Mouse (Mus musculus) liver, adult (tissue): ENCODE measurements around the gene BC030499.

ENCODE experiments used
- GATA4 ChIP-seq: IDR thresholded peaks from 2 replicates; pipeline ENCODE4 v1.6.1; 2014; ENCODE audit warnings: mild to moderate bottlenecking, low read length; ENCODE audit not compliant: insufficient replicate concordance

BC030499 gene

DNA sequence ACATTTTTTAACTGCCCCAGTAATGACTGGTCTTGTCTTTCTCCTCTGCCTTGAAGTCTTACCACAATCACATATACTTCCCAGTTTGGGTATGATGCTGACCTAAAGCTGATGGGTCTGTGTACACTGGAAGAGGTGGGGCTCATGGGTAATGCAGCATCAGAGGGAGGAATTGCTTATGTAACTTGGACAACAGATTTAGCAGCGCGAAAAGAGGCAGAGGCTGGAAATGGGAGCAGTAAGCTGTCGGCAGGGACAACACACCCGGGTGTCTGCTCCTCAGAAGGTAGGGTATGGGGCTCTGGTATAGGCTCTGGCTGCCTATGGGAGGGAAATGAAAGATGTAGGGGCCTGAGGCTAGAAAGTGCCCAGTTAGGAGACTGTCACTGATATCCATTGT lies at the start of gene BC030499:
BC030499 (plus strand) TSS at position 188 of the 400 bp plus-strand sequence.
- no peak for TF ChIP-seq GATA4

DNA sequence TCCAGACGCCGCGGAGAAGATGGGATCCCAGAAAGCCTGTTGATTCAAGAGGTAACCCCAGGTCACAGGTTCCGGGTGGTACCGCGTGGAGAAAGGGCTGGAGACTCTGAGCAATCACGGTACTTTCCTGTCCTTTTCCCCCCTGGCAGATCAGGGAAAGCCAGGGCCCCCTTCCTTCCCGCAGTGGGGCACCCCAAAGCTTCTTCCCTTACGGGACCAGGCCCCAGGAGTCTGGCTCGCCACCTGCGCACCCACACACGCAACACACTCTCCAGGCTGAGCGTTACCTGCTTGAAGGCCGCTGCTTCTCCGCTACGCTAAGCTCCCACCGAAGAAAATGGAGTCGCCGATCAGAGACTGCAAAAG lies 45.4 kb upstream of the BC030499 start:
- no peak for TF ChIP-seq GATA4

DNA sequence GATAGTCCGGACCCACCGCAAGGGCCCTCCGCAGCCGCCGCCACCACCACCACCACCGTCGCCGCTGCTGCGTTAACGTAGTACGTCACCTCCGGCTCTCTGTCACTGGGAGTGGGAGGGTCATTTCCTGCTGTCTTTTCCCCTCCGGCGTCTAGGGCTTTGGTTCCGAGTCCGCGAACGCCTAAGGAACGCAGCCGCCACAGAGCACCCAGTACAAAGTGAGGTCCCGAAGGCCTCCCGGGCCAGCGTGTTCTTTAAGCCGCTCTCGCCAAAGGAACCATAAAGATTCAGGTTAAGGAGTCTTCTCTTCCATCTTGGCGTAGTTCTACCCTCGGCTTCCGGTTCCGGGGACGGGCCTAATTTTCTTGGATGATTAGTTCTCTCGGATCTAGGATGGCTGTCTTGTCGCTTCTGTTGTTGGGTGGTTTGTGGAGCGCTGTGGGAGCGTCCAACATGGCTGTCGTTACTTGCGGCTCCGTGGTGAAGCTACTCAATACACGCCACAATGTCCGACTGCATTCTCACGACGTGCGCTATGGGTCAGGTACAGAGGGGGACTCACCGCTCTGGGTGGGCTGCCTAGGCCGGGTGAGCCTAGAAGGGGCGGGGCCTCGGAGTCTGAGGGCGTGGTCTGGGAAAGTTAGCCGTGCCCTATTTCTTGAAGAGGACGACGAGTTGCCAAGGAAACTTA lies 44.9 kb upstream of the BC030499 start, which contains the start of the genes Sdf2 and Supt6:
Sdf2 (plus strand) TSS at position 120 of the 691 bp plus-strand sequence.
Supt6 (minus strand) TSS at position 361 of the 691 bp plus-strand sequence.
- TF ChIP-seq GATA4: peak; percentile 16; the same call in 1 of the 2 replicates

DNA sequence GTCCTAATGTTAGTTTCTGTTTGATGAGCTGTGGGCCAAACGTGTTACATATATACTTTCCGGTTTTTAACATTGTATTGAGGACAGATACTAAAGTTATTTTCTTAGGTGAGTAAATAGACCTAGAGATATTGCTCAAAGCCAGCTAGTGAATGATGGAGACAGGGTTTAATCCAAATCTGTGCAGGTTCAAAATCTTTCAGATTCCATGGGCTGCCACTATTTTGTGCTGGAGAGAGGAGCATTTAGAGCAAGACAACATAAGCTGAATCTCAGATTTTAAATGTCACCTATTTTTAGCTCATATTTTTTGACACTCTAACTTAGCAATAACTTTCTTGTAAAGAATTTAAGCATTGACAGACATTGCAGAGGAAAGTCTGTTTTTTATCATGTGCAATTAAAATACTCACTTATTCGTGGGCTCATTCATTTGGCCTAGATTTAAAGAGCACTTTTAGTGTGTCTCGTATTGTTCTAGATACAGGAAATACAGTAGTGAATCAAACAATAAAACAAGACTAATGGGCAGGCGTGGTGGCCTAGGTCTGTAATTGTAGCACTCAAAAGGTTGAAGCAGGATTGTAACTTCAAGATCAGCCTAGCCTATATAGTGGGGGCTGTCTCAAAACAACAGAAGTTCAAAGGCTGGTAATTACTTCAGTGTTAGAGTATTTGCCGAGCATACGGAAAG lies 44.2 kb upstream of the BC030499 start:
- TF ChIP-seq GATA4: no peak

DNA sequence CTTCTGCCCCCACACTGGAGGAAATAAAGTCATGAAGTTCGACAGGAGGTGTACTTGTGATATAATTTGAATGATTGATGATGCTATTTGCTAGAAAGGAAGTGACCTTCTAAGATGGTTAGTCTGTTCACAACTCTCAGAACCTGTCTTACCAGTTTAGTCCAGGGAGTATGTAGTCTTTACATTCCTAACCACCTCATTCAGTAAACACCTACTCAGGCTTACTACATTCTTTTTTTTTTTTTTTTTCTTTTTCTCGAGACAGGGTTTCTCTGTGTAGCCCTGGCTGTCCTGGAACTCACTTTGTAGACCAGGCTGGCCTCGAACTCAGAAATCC lies 43.7 kb upstream of the BC030499 start:
- no peak for TF ChIP-seq GATA4

DNA sequence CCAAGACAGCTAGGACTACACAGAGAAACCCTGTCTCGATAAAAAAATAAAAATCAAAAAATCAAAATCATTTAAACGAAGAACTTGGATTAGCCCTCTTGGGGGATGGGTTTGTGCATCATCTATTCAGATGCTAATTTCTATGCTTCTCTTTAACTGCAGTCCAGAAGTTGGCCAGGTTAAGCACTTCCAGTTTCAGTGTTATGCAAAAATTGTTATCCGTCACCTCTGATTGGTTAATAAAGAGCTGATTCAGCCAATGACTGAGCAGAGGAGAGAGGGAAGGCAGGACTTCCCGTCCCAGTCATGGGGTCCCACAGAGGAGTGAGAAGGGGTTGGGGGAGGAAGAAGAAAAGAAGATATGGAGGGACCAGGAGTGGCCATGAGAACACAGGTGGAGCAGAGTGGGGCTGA lies 42.9 kb upstream of the BC030499 start:
- no peak for TF ChIP-seq GATA4

DNA sequence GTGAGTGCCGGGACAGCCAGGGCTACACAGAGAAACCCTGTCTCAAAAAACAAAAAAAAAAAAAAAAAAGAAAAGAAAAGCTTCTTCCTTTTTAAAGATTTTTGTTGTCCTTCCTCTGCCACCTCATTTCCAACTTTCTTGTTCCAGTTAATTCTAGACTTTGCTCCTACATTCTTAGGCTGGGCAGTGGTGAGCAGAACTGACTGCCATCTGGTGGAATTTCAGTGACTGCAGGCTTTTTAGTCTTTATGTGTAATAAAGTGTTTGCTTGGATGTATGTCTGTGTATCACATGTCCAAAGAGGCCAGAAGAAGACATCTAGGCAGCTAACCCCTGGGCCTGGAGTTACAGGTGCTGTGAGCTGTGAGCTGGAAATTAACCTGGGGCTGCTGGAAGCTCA lies 34.0 kb upstream of the BC030499 start:
- no peak for TF ChIP-seq GATA4

DNA sequence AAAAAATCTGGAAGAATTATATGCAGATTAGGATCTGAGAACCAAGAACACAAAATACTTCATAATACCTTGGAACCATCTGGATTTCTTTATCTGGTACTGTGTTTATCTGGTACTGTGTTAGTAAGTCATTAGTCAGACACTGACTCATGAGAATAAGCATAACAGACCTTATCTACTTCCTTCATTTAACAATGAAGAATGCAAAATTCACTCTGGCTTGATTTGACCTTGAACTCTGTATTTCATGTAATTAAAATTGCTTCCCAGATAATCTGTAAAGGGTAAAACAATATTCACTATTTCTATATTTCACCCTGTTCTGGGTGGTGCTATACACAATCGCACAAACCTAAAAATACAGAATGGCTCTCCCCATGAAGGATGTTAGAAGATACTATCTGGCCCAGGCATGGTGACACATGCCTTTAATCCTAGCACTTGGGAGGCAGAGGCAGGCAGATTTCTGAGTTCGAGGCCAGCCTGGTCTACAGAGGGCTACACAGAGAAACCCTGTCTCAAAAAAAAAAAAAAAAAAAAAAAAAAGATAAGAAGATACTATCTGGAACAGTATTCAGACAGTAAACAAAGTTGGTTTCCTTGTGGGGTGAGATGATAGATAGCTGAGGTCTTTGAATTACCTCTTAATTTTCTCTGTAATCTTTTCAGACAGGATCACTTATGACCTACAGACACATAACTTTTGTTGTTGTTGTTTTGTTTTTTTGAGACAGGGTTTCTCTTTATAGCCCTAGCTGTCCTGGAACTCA lies 30.0 kb upstream of the BC030499 start:
- no peak for TF ChIP-seq GATA4

DNA sequence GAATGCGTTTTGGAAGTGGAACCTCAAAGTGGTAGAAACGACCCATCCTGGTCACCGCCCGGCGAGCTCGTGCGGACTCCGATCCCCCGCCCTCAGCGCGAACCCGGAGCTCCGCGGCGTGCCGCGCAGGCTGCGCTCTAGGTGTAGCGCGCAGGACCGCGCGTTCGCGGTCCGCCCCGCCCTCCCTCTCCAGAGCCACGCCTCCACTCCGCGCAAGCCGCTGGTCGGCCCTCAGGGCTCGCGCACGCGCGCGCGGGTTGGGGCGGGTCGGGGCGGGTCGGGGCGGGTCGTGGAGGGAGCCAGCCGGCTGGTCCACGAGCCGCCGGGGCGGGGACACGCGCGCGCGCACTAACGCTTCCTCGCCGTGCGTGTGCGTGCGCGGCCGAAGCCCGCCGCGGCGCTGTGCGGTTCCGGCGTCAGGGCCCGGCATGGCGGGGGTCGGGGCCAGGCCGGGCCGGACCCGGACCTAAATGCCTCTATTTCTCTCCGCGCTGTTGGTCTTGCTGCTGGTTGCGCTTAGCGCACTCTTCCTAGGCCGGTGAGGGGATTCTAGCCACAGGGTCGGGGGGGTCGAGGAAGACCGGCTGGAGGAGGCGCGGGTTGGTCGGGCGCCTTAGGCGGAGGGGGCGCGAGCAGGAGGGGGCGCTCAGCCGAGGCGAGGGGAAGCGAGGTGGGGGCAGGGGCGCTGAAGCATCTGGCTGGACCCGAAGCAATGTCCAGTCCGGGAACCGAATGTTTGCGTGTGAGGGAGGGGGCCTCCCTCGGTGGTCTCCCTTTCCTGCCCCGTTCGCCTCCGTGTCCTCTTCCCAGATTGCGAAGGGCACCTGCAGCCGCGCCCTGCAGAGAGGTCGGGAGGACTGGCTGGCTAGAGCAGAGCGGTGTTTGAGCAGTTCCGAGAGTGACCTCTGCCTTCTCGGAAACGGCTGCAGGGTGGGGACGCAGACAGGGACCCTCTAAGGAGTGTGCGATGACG lies 29.0 kb upstream of the BC030499 start, which contains the start of gene 2610507B11Rik:
2610507B11Rik (plus strand) TSS at position 373 of the 973 bp plus-strand sequence.
- TF ChIP-seq GATA4: no peak; the same call in 1 of the 2 replicates

DNA sequence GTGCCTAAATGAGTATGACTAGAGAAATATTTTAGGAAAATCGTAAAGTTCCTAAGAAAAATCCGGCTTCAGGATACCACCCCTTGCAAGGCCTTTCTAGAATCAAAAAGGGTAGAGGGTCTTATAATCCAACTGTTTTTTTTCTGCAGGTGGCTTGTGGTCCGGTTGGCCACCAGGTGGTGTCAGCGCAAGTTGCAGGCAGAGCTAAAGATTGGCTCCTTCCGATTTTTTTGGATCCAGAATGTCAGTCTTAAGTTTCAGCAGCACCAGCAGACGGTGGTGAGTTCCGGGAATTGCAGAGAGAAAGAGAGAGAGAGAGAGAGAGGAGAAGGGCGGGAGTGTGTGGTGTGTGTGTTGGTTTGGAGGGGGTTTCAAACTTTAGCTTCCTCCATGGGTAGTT lies 28.1 kb upstream of the BC030499 start:
- TF ChIP-seq GATA4: no peak

DNA sequence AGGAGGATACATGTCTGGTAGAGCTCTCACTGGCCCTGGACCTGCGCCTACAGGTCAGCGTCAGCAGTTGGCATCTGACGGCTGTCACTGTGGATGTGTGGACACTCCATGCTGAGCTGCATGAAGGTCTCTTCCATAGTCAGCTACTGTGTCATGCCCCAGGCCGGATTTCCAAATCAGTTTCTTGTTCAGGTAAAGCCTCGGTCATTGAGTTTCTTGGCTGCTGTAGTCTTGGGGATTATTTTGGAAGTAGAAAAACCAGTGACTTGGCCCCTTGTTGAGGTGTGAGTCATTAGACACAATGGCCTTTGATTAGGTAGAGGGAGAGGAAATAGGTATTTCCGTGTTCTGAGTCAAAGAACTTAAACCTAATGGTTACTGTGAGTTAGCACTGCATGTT lies 25.1 kb upstream of the BC030499 start:
- no peak for TF ChIP-seq GATA4

DNA sequence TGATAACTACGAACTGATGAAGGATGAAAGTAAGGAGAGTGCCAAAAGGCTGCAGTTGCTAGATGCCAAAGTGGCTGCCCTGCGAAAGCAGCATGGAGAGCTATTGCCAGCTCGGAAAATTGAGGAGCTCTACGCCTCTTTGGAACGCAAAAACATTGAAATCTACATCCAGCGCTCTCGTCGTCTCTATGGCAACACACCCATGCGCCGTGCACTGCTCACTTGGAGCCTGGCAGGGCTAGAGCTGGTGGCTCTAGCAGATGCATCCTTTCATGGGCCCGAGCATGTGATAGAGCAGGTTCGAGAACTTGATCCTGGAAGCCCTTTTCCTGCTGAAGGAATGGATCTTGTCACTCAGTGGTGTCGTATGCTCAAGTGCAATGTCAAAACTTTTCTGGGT lies 18.7 kb upstream of the BC030499 start:
- no peak for TF ChIP-seq GATA4

DNA sequence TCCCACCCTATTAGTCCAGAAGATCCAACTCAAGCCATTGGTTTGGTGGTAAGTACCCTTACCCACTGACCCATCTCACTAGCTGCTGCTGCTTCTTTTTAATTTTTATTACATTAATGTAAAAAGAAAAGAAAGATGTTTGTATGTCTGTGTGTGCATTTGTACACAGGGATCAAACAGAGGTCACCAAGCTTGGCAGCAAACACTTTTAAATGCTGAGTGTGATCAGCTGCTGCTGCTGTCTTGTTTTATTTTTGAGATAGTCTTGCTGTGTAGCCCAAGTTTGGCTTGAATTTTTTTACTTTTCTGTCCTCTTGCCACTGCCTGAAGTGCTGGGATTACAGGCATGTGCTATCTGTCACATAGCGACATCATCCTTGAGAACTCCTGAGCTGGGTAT lies 15.0 kb upstream of the BC030499 start:
- TF ChIP-seq GATA4: no peak

DNA sequence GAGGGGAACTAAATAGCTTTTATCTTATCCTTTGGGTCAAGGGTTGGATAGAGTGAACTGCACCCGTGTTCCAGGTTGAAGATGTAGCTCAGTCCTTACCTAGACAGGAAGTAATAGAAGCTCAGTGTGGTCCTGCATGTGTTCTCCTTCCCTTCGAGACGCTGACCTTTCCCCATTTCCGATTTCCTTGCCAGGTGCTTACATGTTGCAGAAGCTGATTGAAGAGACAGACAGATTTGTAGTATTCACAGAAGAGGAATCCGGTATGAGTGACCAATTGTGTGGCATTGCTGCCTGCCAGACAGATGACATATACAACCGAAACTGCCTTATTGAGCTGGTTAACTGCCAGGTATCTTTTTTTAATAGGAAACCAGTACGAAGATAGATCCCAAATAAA lies 11.8 kb upstream of the BC030499 start:
- TF ChIP-seq GATA4: no peak

DNA sequence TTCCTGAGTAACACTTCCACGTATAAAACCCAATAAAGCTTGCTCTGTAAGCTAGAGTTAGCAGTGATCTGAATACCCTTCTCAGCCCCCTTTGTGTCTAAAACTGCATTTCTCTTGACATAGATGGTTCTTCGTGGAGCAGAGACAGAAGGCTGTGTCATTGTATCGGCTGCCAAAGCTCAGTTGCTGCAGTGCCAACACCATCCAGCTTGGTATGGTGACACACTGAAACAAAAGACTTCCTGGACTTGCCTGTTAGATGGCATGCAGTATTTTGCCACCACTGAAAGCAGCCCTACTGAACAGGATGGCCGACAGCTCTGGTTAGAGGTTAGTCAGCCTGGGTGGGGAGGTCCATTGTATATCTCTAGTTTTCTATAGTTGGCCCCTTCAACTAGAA lies 11.1 kb upstream of the BC030499 start:
- no peak for TF ChIP-seq GATA4

DNA sequence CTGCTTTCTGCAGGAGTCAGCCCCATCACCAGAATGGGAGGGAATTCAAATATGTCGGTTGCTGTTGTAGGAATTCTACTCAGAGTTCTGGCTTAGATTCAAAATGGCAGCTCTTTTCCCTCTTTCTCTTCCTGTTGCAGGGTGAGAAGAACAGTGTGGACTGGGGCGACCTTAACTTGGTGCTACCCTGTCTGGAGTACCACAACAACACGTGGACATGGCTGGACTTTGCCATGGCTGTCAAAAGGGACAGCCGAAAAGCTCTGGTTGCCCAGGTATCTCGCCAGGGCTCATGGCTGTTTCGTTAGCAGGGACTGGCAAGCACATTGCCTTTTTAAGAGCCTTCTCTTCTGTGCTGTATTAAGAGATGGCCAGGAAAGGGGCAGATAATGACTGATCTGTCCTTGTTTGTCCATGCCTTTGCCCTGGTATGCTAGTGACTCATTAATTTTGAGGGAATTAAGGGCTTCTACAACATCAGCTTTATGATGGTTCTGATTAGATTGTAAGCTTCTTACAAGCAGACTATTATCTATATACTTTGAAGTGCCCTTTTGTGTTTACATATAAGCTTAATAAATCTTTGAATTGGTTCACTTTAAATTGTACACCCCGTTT lies 1.4 kb upstream of the BC030499 start:
- no peak for TF ChIP-seq GATA4
